Mouse (Mus musculus) CD4-positive, CD25-positive, alpha-beta regulatory T cell, adult 4 months (primary cell): ENCODE measurements around the gene Bag6. TPM values are rescaled to one million over a fixed set of nuclear protein-coding genes. Genes with fewer than 3 reads are reported as not detected.

Experiments
- ATAC-seq: one replicate; pipeline ENCODE4 v1.8.0; 2017
- polyA plus RNA-seq, 2 experiments: library from polyadenylated mRNA; unstranded; fragments of 100-300 nt; shearing (Covaris generic); gene quantifications; one replicate each; pipeline ENCODE4 v1.2.1; 2017

Bag6 gene
- polyA plus RNA-seq, 2 experiments from 2014 or later: 16.9 to 31.5 TPM

- no peak for ATAC-seq
These were observed 61.3 kb downstream of the Bag6 start for GRCm38 (mm10) chr17:35196321-35196641.

Other genes starting within 250 kb of the Bag6 start
- 1 to 10 TPM; 1.1 to 2.5 TPM for gene C2, start 236.9 kb upstream of the Bag6 start, polyA plus RNA-seq
- 10 to 100 TPM; 21.8 to 30.5 TPM for gene Ehmt2, start 236.7 kb upstream of the Bag6 start, polyA plus RNA-seq
- gene Slc44a4, start 220.7 kb upstream of the Bag6 start, polyA plus RNA-seq: not detected
- 10 to 100 TPM; 32.5 to 40.6 TPM for gene Neu1, start 203.9 kb upstream of the Bag6 start, polyA plus RNA-seq
- gene Hspa1b, start 175.9 kb upstream of the Bag6 start, polyA plus RNA-seq: 1 to 10 TPM in 1 of 2 experiments, under 1 TPM in 1; 0.84 to 3.7 TPM
- gene Gm20481, start 165.3 kb upstream of the Bag6 start, polyA plus RNA-seq: 1 to 10 TPM in 1 of 2 experiments, not detected in 1; 3.1 TPM
- gene Hspa1a, start 163.0 kb upstream of the Bag6 start, polyA plus RNA-seq: 1 to 10 TPM in 1 of 2 experiments, not detected in 1; 1.1 TPM
- gene Hspa1l, start 162.5 kb upstream of the Bag6 start, polyA plus RNA-seq: 1 to 10 TPM in 1 of 2 experiments, under 1 TPM in 1; 0.17 to 1.3 TPM
- 10 to 100 TPM; 51.4 to 54.8 TPM for gene Lsm2, start 153.3 kb upstream of the Bag6 start, polyA plus RNA-seq
- gene Vars, start 134.2 kb upstream of the Bag6 start, polyA plus RNA-seq: 10 to 100 TPM; 28.4 to 31.6 TPM
- gene Vwa7, start 118.6 kb upstream of the Bag6 start, polyA plus RNA-seq: under 1 TPM; 0.12 to 0.14 TPM
- gene Sapcd1, start 107.2 kb upstream of the Bag6 start, polyA plus RNA-seq: 1 to 10 TPM; 2.7 to 2.8 TPM
- gene Msh5, start 88.4 kb upstream of the Bag6 start, polyA plus RNA-seq: 1 to 10 TPM; 1.8 to 2.5 TPM
- gene Clic1, start 85.2 kb upstream of the Bag6 start, polyA plus RNA-seq: 100 to 1,000 TPM; 490 to 619 TPM
- gene Ddah2, start 76.1 kb upstream of the Bag6 start, polyA plus RNA-seq: 1 to 10 TPM; 1.1 to 6.3 TPM
- not detected for gene Ly6g6c, start 69.8 kb upstream of the Bag6 start, polyA plus RNA-seq
- gene Mpig6b, start 69.0 kb upstream of the Bag6 start, polyA plus RNA-seq: not detected
- gene Ly6g6e, start 58.3 kb upstream of the Bag6 start, polyA plus RNA-seq: not detected
- gene Ly6g6d, start 57.1 kb upstream of the Bag6 start, polyA plus RNA-seq: not detected
- not detected for gene Ly6g6f, start 49.6 kb upstream of the Bag6 start, polyA plus RNA-seq
- gene Abhd16a, start 45.9 kb upstream of the Bag6 start, polyA plus RNA-seq: 10 to 100 TPM; 23.5 to 27.2 TPM
- not detected for gene Ly6g5c, start 26.9 kb upstream of the Bag6 start, polyA plus RNA-seq
- gene Ly6g5b, start 19.8 kb upstream of the Bag6 start, polyA plus RNA-seq: 1 to 10 TPM; 2.5 to 2.8 TPM
- gene Gpank1, start 13.7 kb upstream of the Bag6 start, polyA plus RNA-seq: 10 to 100 TPM; 80.4 to 86.0 TPM
- 100 to 1,000 TPM; 243 to 284 TPM for gene Csnk2b, start 13.1 kb upstream of the Bag6 start, polyA plus RNA-seq
- gene D17H6S53E, start 8.8 kb upstream of the Bag6 start, polyA plus RNA-seq: 10 to 100 TPM; 24.2 to 33.4 TPM
- gene Apom, start 3.1 kb upstream of the Bag6 start, polyA plus RNA-seq: under 1 TPM in 1 of 2 experiments, not detected in 1; 0.32 TPM
- 10 to 100 TPM; 43.0 to 75.1 TPM for gene Prrc2a, start 29.7 kb downstream of the Bag6 start, polyA plus RNA-seq
- gene Aif1, start 40.9 kb downstream of the Bag6 start, polyA plus RNA-seq: 1 to 10 TPM; 1.8 to 3.7 TPM
- 10 to 100 TPM in 1 of 2 experiments, 1 to 10 TPM in 1; 7.3 to 10.0 TPM for gene Lst1, start 53.3 kb downstream of the Bag6 start, polyA plus RNA-seq
- gene Ltb, start 59.3 kb downstream of the Bag6 start, polyA plus RNA-seq: 100 to 1,000 TPM; 154 to 344 TPM
- gene Tnf, start 66.8 kb downstream of the Bag6 start, polyA plus RNA-seq: 10 to 100 TPM; 15.3 to 23.5 TPM
- gene Lta, start 70.2 kb downstream of the Bag6 start, polyA plus RNA-seq: 10 to 100 TPM; 82.7 to 99.0 TPM
- 1 to 10 TPM in 1 of 2 experiments, under 1 TPM in 1; 0.79 to 1.4 TPM for gene Gm16181, start 85.7 kb downstream of the Bag6 start, polyA plus RNA-seq
- gene Atp6v1g2, start 98.5 kb downstream of the Bag6 start, polyA plus RNA-seq: 1 to 10 TPM; 6.3 to 8.2 TPM
- 1 to 10 TPM; 2.0 to 2.2 TPM for gene Nfkbil1, start 100.6 kb downstream of the Bag6 start, polyA plus RNA-seq
- 100 to 1,000 TPM; 255 to 357 TPM for gene Ddx39b, start 106.6 kb downstream of the Bag6 start, polyA plus RNA-seq
- 1,000 to 10,000 TPM; 4,417 to 6,162 TPM for gene H2-D1, start 127.6 kb downstream of the Bag6 start, polyA plus RNA-seq
- gene H2-Q1, start 185.2 kb downstream of the Bag6 start, polyA plus RNA-seq: under 1 TPM in 1 of 2 experiments, not detected in 1; 0.13 TPM
- gene H2-Q2, start 207.1 kb downstream of the Bag6 start, polyA plus RNA-seq: 10 to 100 TPM in 1 of 2 experiments, 1 to 10 TPM in 1; 9.8 to 10.8 TPM
- gene H2-Q4, start 244.4 kb downstream of the Bag6 start, polyA plus RNA-seq: 10 to 100 TPM; 14.0 to 16.4 TPM